Mouse (Mus musculus) E14TG2a.4 (cell line): ENCODE measurements at regions not wholly inside any gene's neighbourhood (a gene's known extent, or its start where the extent isn't known, plus 50 kb on each side); places are given as distances from the start of the nearest gene placed in this dataset.

Experiments used
- CTCF ChIP-seq: conservative IDR thresholded peaks from 2 replicates; pipeline ENCODE4 v1.5.1; 2014; ENCODE audit warnings: low read length
- NANOG ChIP-seq: IDR thresholded peaks from 2 replicates; pipeline ENCODE4 v1.6.1; 2014; ENCODE audit warnings: borderline replicate concordance, low read length, mixed read lengths
- POU5F1 ChIP-seq: IDR thresholded peaks from 2 replicates; pipeline ENCODE4 v1.6.1; 2014; ENCODE audit warnings: low read length, borderline replicate concordance

GRCm38 (mm10) chr10:26556246-26556645 lies 180.5 kb upstream of the L3mbtl3 start:
- no peak for TF ChIP-seq CTCF
- TF ChIP-seq POU5F1 = no peak
- no peak for TF ChIP-seq NANOG
